Mouse (Mus musculus): Measurements from ENCODE around the gene Spsb1. TPM values are rescaled to one million over a fixed set of nuclear protein-coding genes. Genes with fewer than 3 reads are reported as not detected.

Gene Spsb1
- total and polyA plus RNA-seq, 3 experiments = 0.04 to 0.19 (median 0.07) TPM

GRCm38 (mm10) chr4:149979819-149980308 is 25.0 kb upstream of the Spsb1 start:
- TF ChIP-seq MAFK (IDR thresholded peaks at IDR 0.05; ENCODE audit: insufficient replicate concordance, low read length) (no peak), RAD21 (IDR thresholded peaks at IDR 0.05; ENCODE audit: low read depth, low read length) (peak; percentile 83), ZC3H11A (IDR thresholded peaks at IDR 0.05; ENCODE audit: low read depth, low read length) (peak; percentile 43), TBP (conservative IDR thresholded peaks at IDR 0.05; ENCODE audit: low read depth, low read length) (no peak), CHD2 (IDR thresholded peaks at IDR 0.05; ENCODE audit: low read length) (no peak), MAX (IDR thresholded peaks at IDR 0.05; ENCODE audit: low read length) (peak; percentile 81), MYC (IDR thresholded peaks at IDR 0.05; ENCODE audit: low read depth, low read length) (0 out of 2 replicates have a peak, but pooled peaks have one; percentile 19), CTCF (conservative IDR thresholded peaks at IDR 0.05 in 1 of 2, IDR thresholded peaks at IDR 0.05 in 1 of 2; ENCODE audit: low read depth in 2 of 2, low read length in 2 of 2) (peak; percentile 86 to 93), JUN (IDR thresholded peaks at IDR 0.05; ENCODE audit: insufficient read depth, low read depth, low read length) (no peak), SMC3 (IDR thresholded peaks at IDR 0.05; ENCODE audit: low read depth, low read length) (peak; percentile 90)
- H3K9ac ChIP-seq (ENCODE audit: insufficient read depth, low read depth) = no peak overlapping the region

GRCm38 (mm10) chr4:149978820-149979219 is 24.0 kb upstream of the Spsb1 start:
- Histone ChIP-seq H3K4me1 (ENCODE audit: control insufficient read depth in 1 of 2, insufficient read depth in 2 of 2) (peaks cover 0 to 11% of the 10 kb centered on the region in 2 experiments; a peak in 2 of 4 replicates), H3K27ac (ENCODE audit: insufficient read depth, low read depth) (no peak overlapping the region), H3K4me3 (replicated peaks in 1 of 3; ENCODE audit: low read depth in 2 of 3, low read length in 2 of 3, poor library complexity in 1 of 3) (no peak overlapping the region), H3K79me2 (replicated peaks; ENCODE audit: control insufficient read depth, extremely low read depth, insufficient read depth, poor library complexity, severe bottlenecking) (no peaks in the 10 kb centered on the region), H3K4me2 (ENCODE audit: insufficient read depth, low read depth, poor library complexity, severe bottlenecking) (no peak overlapping the region), H3K27me3 (replicated peaks) (no peaks in the 10 kb centered on the region), H3K9me3 (replicated peaks; ENCODE audit: low read length) (no peaks in the 10 kb centered on the region), H3K9ac (ENCODE audit: insufficient read depth, low read depth) (no peak overlapping the region), H3K36me3 (replicated peaks in 1 of 2; ENCODE audit: control insufficient read depth in 1 of 2, insufficient read depth in 1 of 2, low read length in 1 of 2) (peaks cover 33 to 47% of the 10 kb centered on the region in 2 experiments)
- dilution Hi-C loops (cut with MboI; ENCODE audit: extremely low pct_ligation_motif_present, extremely low pct_unique_long_range_greater_than_20kb, low sequenced_read_pairs) = no loop called here
- in situ Hi-C loops (cut with MboI; ENCODE audit: low pct_ligation_motif_present, low pct_unique_long_range_greater_than_20kb, low sequenced_read_pairs) = no loop called here
- DNase-seq (ENCODE audit: extremely low read depth) = no peak
- TF ChIP-seq TBP (conservative IDR thresholded peaks at IDR 0.05; ENCODE audit: low read depth, low read length) (no peak), UBTF (IDR thresholded peaks at IDR 0.05; ENCODE audit: low read depth, low read length) (no peak), SIN3A (IDR thresholded peaks at IDR 0.05; ENCODE audit: low read length) (no peak), POLR2A (IDR thresholded peaks at IDR 0.05; ENCODE audit: low read depth, low read length) (no peak), E2F4 (IDR thresholded peaks at IDR 0.05; ENCODE audit: insufficient replicate concordance, low read depth, low read length) (no peak), JUND (conservative IDR thresholded peaks at IDR 0.05; ENCODE audit: low read depth, low read length) (no peak), MAX (IDR thresholded peaks at IDR 0.05; ENCODE audit: low read length) (no peak), CHD1 (IDR thresholded peaks at IDR 0.05; ENCODE audit: low read depth, low read length) (no peak), ZMIZ1 (IDR thresholded peaks at IDR 0.05; ENCODE audit: low read depth, low read length) (no peak), ZNF384 (IDR thresholded peaks at IDR 0.05; ENCODE audit: low read depth, low read length) (no peak), RCOR1 (conservative IDR thresholded peaks at IDR 0.05; ENCODE audit: low read depth, low read length) (no peak), ETS1 (conservative IDR thresholded peaks at IDR 0.05; ENCODE audit: low read depth, low read length) (no peak), SMC3 (IDR thresholded peaks at IDR 0.05; ENCODE audit: low read depth, low read length) (no peak), MEF2A (IDR thresholded peaks at IDR 0.05; ENCODE audit: borderline replicate concordance, low read depth, low read length) (no peak), CHD2 (IDR thresholded peaks at IDR 0.05; ENCODE audit: low read length) (no peak)

More at GRCm38 (mm10) chr4:149979819-149980308, 25.0 kb upstream of the Spsb1 start:
- Histone ChIP-seq H3K4me1 (ENCODE audit: control insufficient read depth in 1 of 2, insufficient read depth in 2 of 2) (peaks cover 0 to 11% of the 10 kb centered on the region in 2 experiments; a peak in 2 of 4 replicates), H3K27me3 (replicated peaks) (no peaks in the 10 kb centered on the region), H3K36me3 (replicated peaks in 1 of 2; ENCODE audit: control insufficient read depth in 1 of 2, insufficient read depth in 1 of 2, low read length in 1 of 2) (peaks cover 43 to 57% of the 10 kb centered on the region in 2 experiments), H3K4me3 (replicated peaks in 1 of 3; ENCODE audit: low read depth in 2 of 3, low read length in 2 of 3, poor library complexity in 1 of 3) (no peak overlapping the region), H3K79me2 (replicated peaks; ENCODE audit: control insufficient read depth, extremely low read depth, insufficient read depth, poor library complexity, severe bottlenecking) (no peaks in the 10 kb centered on the region), H3K9me3 (replicated peaks; ENCODE audit: low read length) (no peaks in the 10 kb centered on the region), H3K4me2 (ENCODE audit: insufficient read depth, low read depth, poor library complexity, severe bottlenecking) (no peak overlapping the region), H3K27ac (ENCODE audit: insufficient read depth, low read depth) (no peak overlapping the region)
- dilution Hi-C loops (cut with MboI; ENCODE audit: extremely low pct_ligation_motif_present, extremely low pct_unique_long_range_greater_than_20kb, low sequenced_read_pairs) (no loop called here), in situ Hi-C loops (cut with MboI; ENCODE audit: low pct_ligation_motif_present, low pct_unique_long_range_greater_than_20kb, low sequenced_read_pairs) (no loop called here)
- peak; percentile 77 for DNase-seq (ENCODE audit: extremely low read depth)
